ENCODE assay signal across 9 mouse cellular contexts in genomic region chr6:120199638-120200394, GRCm38 (mm10).
DNase-seq lines count a peak whose midpoint lies in the region; ATAC-seq and TF ChIP-seq lines count a peak whose summit lies in the region.
"Had no signal": no experiment of that assay in that cellular context is flagged by ENCODE, and none has a peak within 500 bp of the region (broad histone marks: within the 10 kb centered on the region; RNA-seq: fewer than 3 reads in every experiment).

No protein-coding gene starts in this region.

- 0 out of 2 replicates have a peak overlapping the region, but pooled peaks have one; percentile 7 for H3K27ac ChIP-seq in liver, embryonic 12.5 days
- no peak overlapping the region for H3K27ac ChIP-seq in embryonic facial prominence, embryonic 11.5 days (replicated peaks; ENCODE audit: low read depth, low read length)
- H3K27ac ChIP-seq in intestine, postnatal 0 days (ENCODE audit: low read depth, low read length): peak overlapping the region; percentile 79

- H3K27me3 ChIP-seq in liver, embryonic 12.5 days (replicated peaks): peaks cover 36% of the 10 kb centered on the region
- H3K27me3 ChIP-seq in embryonic facial prominence, embryonic 11.5 days (ENCODE audit: control insufficient read depth, insufficient read depth, low read length): no peaks in the 10 kb centered on the region
- H3K27me3 ChIP-seq in intestine, postnatal 0 days (replicated peaks; ENCODE audit: control insufficient read depth, insufficient read depth, low read length): no peaks in the 10 kb centered on the region

- DNase-seq in liver: no peak
- DNase-seq in embryonic facial prominence, embryonic 11.5 days (ENCODE audit: low spot score): peak; percentile 53
- peak; percentile 28 to 46 for DNase-seq in thymus, postnatal 10 days (ENCODE audit: low spot score in 2 of 2)
- DNase-seq in frontal cortex, postnatal 25 days (ENCODE audit: low spot score in 2 of 2): no peak
- no peak for DNase-seq in cerebellum, postnatal 14 days
- DNase-seq in B cell, adult 2 months: no peak

- no peak overlapping the region for H3K4me3 ChIP-seq in liver, embryonic 12.5 days
- H3K4me3 ChIP-seq in embryonic facial prominence, embryonic 11.5 days (ENCODE audit: low read depth, low read length): no peak overlapping the region
- no peak overlapping the region for H3K4me3 ChIP-seq in intestine, postnatal 0 days (ENCODE audit: low read depth, low read length)

- no peak overlapping the region for H3K4me2 ChIP-seq in liver, embryonic 12.5 days
- no peak overlapping the region for H3K4me2 ChIP-seq in embryonic facial prominence, embryonic 11.5 days (ENCODE audit: low read depth, low read length)
- peak overlapping the region; percentile 43 for H3K4me2 ChIP-seq in intestine, postnatal 0 days (replicated peaks; ENCODE audit: low read depth)

- H3K4me1 ChIP-seq in liver, embryonic 12.5 days: peaks cover 17% of the 10 kb centered on the region
- no peaks in the 10 kb centered on the region for H3K4me1 ChIP-seq in embryonic facial prominence, embryonic 11.5 days (ENCODE audit: control insufficient read depth, insufficient read depth, low read length)
- H3K4me1 ChIP-seq in intestine, postnatal 0 days (replicated peaks; ENCODE audit: control insufficient read depth, insufficient read depth, low read length): no peaks in the 10 kb centered on the region

- H3K9me3 ChIP-seq in liver, embryonic 12.5 days (replicated peaks): no peaks in the 10 kb centered on the region
- no peaks in the 10 kb centered on the region for H3K9me3 ChIP-seq in embryonic facial prominence, embryonic 11.5 days (replicated peaks; ENCODE audit: control insufficient read depth, low read length)
- H3K9me3 ChIP-seq in intestine, postnatal 0 days (ENCODE audit: control insufficient read depth): no peaks in the 10 kb centered on the region
- H3K9me3 ChIP-seq: G1E had no signal

- H3K36me3 ChIP-seq in liver, embryonic 12.5 days: no peaks in the 10 kb centered on the region
- no peaks in the 10 kb centered on the region for H3K36me3 ChIP-seq in embryonic facial prominence, embryonic 11.5 days (replicated peaks; ENCODE audit: control insufficient read depth, insufficient read depth, low read depth, low read length)
- H3K36me3 ChIP-seq in intestine, postnatal 0 days (ENCODE audit: control insufficient read depth, insufficient read depth): no peaks in the 10 kb centered on the region
- H3K36me3 ChIP-seq: G1E had no signal

- 51% methylated on average over 10 of the region's 10 CpGs for WGBS in liver, embryonic 12.5 days (ENCODE audit: insufficient replicate concordance)
- WGBS in embryonic facial prominence, embryonic 11.5 days: 29% methylated on average over 10 of the region's 10 CpGs
- 29% methylated on average over 10 of the region's 10 CpGs for WGBS in intestine, postnatal 0 days

- TF ChIP-seq CTCF in intestine, postnatal 0 days (IDR thresholded peaks at IDR 0.05; ENCODE audit: low read depth): peak; percentile 63

- H3K9ac ChIP-seq in liver, embryonic 12.5 days: no peak overlapping the region
- H3K9ac ChIP-seq in embryonic facial prominence, embryonic 11.5 days (replicated peaks; ENCODE audit: low read length): no peak overlapping the region
- H3K9ac ChIP-seq in intestine, postnatal 0 days (ENCODE audit: low read depth, low read length): no peak overlapping the region

- ATAC-seq in liver, embryonic 12.5 days: no peak
- ATAC-seq in embryonic facial prominence, embryonic 11.5 days (replicated peaks; ENCODE audit: insufficient number of reproducible peaks, low FRiP score, low TSS enrichment, low read depth): no peak
- peak; percentile 88 for ATAC-seq in intestine, postnatal 0 days

Comparison
In these comparisons a context has a peak if more than half of its experiments do, and no peak if none do; other contexts are left out.
1. DNase-seq: peak in embryonic facial prominence, embryonic 11.5 days (single experiment) and thymus, postnatal 10 days (2 of 2); none in liver (single experiment), frontal cortex, postnatal 25 days (0 of 2), cerebellum, postnatal 14 days (0 of 2) and B cell, adult 2 months (0 of 2).